Mouse (Mus musculus) spleen, adult 10 weeks (tissue): ENCODE measurements around the gene Krtap1-4. TPM values are rescaled to one million over a fixed set of nuclear protein-coding genes. Genes with fewer than 3 reads are reported as not detected.

Experiments used
- polyA plus RNA-seq: library from polyadenylated mRNA; stranded (reverse); fragments of 350-450 nt; fragmentation: Illumina TruSeq; extraction: RNeasy Lipid Tissue Mini Kit (QIAGEN cat#74804); gene quantifications from one replicate; pipeline ENCODE4 v1.2.3, GENCODE M21; 2015; ENCODE audit warnings: low replicate concordance; ENCODE audit not compliant: insufficient read depth

Krtap1-4 gene
- not detected for polyA plus RNA-seq

DNA sequence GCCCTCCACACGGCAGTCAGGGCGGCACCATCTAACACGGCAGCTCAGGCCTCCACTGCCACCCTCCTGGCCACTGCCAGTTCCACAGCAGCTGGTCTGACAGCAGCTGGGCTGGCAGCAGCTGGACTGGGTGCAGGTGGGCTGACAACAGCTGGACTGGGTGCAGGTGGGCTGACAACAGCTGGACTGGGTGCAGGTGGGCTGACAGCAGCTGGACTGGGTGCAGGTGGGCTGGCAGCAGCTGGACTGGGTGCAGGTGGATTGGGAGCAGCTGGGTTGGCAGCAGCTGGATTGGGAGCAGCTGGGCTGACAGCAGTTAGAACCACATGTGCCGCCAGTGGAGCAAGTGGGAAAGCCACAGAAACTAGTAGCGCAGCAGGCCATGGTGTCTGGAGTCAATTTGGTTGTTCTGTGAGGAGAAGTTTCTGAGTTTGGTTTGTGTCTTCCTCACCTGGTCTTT, at the start of gene Krtap1-4:
TSS of gene Krtap1-4 (minus strand) at position 410 of the 460 bp plus-strand sequence.

DNA sequence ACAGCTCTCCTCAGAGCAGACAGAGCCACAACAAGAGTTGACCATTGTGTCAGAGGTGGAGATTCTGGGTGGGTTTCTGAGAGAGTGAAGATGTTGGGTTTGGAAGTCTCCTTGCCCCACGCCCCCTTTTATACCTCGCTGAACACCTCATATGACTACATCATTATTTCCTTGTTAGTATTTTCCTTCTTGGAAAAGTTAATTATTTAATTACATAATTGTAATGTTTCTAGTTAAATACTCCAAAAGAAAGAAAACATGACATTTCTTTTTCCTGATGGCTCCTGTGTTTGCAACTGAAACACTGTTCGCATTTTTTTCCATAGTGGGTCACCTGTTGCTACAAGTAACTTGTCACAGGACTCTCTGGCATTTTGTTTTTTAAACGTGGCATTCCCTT, 44.7 kb upstream of the Krtap1-4 start, which contains the start of gene Krtap4-1:
TSS of gene Krtap4-1 (minus strand) at position 101 of the 400 bp plus-strand sequence.

DNA sequence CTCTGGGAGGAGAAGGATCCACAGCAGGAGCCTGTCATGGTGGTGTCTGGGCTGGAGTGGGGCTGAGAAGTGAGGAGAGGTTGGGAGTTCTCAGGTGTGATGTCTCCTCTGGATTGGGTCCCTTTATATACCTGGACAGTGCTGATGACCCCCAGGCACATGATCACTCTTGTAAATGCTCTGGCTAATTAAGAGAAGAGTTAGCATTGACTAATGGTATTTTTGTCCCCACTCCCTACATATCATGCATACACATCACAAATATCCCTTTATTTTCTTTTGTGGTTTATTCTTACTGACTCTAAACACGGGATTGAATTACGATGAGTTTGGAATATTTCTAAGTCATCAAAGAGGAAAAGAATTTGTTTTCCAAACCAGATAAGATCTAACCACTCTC, 36.9 kb upstream of the Krtap1-4 start, which contains the start of gene Gm11562:
TSS of gene Gm11562 (minus strand) at position 101 of the 400 bp plus-strand sequence.

DNA sequence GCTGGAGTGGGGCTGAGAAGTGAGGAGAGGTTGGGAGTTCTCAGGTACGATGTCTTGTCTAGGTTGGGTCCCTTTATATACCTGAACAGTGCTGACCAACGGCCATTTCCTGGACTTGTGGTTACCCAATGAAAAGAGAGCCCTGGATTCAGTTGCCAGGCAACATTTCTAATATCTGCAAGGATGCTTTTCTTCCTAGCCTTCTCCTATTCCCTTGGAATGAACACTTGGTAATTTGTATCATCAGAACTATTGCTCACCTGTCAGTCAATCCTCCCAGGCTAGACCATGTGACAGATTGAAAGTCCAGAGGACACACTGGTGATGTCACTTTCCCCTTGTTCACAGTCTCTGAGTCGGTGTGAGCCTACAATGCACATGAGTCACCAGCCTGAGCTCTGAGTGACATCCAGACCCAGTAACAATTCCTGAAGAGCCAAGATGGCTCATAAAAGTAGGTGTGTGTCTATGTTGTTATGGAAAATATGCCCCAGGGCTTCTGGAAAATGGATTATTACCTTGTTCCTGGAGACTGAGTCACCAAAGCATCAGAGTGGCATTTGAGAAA, 31.4 kb upstream of the Krtap1-4 start, which contains the start of gene Krtap2-4:
TSS of gene Krtap2-4 (minus strand) at position 51 of the 568 bp plus-strand sequence.

DNA sequence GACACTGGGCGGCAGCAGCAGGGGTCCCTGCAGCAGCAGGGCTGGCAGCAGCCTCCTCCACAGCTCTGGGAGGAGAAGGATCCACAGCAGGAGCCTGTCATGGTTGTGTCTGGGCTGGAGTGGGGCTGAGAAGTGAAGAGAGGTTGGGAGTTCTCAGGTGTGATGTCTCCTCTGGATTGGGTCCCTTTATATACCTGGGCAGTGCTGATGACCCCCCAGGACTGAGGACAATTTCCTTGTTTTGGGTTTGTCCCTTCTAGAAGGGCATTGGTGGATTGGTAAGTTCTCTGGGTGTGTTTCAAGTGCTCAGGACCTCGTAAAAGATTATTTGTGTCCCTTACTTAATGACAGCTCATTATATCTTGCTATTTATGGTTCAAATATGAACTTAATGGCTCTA, 26.6 kb upstream of the Krtap1-4 start, which contains the start of gene Gm11937:
TSS of gene Gm11937 (minus strand) at position 101 of the 400 bp plus-strand sequence.

DNA sequence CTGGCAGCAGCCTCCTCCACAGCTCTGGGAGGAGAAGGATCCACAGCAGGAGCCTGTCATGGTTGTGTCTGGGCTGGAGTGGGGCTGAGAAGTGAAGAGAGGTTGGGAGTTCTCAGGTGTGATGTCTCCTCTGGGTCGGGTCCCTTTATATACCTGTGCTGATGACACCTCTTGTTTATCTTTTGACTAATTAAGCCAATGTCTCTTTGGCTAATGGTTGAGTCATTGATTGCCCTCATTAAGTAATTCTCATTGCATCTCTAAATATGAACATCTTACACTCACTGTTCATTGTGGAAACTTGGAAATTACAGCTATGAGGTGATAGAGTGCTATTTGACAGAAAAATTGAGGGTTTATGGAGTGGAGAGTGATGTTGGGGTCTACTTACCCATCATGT, 19.8 kb upstream of the Krtap1-4 start, which contains the start of gene Gm11938:
TSS of gene Gm11938 (minus strand) at position 101 of the 400 bp plus-strand sequence.

DNA sequence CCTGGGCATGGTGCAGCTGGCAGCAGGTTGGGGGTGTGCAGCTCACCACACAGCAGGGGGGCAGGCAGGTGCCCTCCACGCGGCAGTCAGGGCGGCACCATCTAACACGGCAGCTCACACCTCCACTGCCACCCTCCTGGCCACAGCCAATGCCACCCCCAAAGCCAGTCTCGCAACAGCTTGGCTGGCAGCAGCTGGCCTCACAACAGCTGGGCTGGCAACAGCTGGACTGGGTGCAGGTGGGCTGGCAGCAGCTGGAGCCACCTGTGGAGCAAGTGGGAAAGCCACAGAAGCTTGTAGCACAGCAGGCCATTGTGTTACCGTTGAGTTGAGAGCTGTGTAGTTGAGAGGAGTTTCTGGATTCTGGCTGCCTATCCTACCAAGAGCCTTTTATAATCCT, 14.3 kb upstream of the Krtap1-4 start, which contains the start of gene Krtap9-3:
TSS of gene Krtap9-3 (minus strand) at position 364 of the 400 bp plus-strand sequence.

DNA sequence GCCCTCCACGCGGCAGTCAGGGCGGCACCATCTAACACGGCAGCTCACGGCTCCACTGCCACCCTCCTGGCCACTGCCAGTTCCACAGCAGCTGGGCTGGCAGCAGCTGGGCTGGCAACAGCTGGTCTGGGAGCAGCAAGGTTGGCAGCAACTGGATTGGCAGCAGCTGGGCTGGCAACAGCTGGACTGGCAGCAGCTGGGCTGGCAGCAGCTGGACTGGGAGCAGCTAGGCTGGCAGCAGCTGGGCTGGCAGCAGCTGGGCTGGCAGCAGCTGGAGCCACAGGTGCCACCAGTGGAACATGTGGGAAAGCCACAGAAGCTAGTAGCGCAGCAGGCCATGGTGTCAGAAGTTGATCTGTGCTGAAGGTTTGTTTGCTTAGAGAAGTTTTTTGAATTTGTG, 7.5 kb upstream of the Krtap1-4 start, which contains the start of gene Krtap1-3:
TSS of gene Krtap1-3 (minus strand) at position 359 of the 400 bp plus-strand sequence.

DNA sequence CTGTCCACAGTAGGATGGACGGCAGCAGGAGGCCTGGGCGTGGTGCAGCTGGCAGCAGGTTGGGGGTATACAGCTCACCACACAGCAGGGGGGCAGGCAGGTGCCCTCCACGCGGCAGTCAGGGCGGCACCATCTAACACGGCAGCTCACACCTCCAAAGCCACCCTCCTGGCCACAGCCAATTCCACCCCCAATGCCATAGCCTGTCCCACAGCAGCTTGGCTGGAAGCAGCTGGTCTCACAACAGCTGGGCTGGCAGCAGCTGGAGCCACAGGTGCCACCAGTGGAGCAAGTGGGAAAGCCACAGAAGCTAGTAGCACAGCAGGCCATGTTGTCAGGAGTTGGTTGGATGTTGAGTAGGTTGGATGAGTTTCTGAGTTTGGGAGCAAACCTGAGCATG, 2.8 kb downstream of the Krtap1-4 start, which contains the start of gene Krtap1-5:
TSS of gene Krtap1-5 (minus strand) at position 381 of the 400 bp plus-strand sequence.

DNA sequence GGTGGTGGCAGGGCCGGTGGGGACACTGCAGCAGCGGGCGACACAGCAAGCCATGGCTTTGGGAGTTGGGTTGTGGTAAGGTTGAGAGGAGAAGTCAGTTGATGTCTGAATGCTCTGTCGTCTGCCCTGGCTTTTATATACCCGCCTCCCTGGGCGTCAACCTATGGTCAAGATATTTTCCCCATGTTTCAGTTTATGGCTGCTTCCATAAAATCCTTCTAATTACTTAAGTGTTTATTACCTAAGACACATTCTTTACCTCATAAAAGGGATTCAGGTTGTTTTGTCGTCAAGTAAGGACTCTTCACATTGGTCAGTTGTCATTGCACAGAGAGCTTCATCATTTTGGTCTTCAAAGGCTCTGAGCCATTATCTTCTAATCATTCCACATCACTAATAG, 16.9 kb downstream of the Krtap1-4 start, which contains the start of gene Krtap3-1:
TSS of gene Krtap3-1 (minus strand) at position 101 of the 400 bp plus-strand sequence.

DNA sequence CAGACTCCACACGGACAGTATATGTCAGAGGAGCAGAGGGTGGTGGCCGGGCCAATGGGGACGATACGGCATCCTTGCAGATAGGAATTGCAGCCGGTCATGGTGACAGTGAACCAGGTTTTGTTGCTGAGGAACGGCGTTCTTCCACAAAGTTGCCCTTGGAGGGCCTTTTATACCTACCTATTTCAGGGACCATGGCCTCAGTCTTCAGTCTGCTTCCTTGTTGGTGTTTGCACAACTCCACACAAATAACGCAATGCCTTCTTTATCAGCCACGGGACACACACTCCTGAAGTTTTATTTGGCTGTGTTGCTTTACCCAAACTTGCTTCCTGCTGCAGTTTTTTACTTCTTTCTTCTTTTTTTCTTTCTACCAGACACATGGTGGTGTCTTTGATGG, 24.1 kb downstream of the Krtap1-4 start, which contains the start of gene Gm11939:
TSS of gene Gm11939 (minus strand) at position 101 of the 400 bp plus-strand sequence.

DNA sequence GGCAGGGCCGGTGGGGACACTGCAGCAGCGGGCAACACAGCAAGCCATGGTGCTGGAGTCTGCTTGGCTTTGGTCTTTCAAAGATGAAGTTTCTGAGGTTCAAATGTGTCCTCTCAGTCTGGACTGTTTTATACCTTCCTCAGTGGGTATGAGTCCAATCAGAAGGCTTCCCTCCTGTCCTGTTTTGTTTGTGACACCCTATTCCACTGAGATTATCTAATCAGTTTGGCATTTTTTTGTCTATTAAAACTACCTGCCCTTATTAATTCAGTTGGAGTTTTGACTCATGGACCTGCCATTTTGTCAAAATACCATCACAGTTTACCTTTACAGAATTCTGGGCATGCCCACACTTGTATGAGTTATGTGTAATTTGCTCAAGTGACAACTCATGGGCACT, 26.7 kb downstream of the Krtap1-4 start, which contains the start of gene Krtap3-2:
TSS of gene Krtap3-2 (minus strand) at position 101 of the 400 bp plus-strand sequence.

DNA sequence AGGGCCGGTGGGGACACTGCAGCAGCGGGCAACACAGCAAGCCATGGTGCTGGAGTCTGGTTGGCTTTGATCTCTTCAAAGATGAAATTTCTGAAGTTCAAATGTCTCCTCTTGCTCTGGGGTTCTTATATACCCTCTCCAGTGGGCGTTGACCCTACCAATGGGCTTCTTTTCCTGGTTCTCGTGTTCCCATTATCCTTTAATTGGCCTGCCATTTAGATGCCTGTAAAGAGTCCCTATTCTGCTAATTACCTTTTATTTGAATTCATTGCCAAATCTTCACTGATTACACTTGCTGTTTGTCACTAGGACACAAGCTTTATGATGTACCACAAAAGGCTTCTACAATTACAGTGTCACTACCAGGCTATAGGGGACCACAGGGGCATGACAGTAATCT, 32.7 kb downstream of the Krtap1-4 start, which contains the start of gene Krtap3-3:
TSS of gene Krtap3-3 (minus strand) at position 101 of the 400 bp plus-strand sequence.

Other genes with a start within 250 kb of the Krtap1-4 start
- not detected for gene Krt26, start 245.7 kb downstream of the Krtap1-4 start, polyA plus RNA-seq
- not detected for gene Krt27, start 232.6 kb downstream of the Krtap1-4 start, polyA plus RNA-seq
- not detected for gene Krt28, start 208.8 kb downstream of the Krtap1-4 start, polyA plus RNA-seq
- 6.0 TPM for gene Krt10, start 194.3 kb downstream of the Krtap1-4 start, polyA plus RNA-seq
- gene Krt12, start 161.4 kb downstream of the Krtap1-4 start, polyA plus RNA-seq: not detected
- 1.9 TPM for gene Krt20, start 145.5 kb downstream of the Krtap1-4 start, polyA plus RNA-seq
- gene Krt23, start 90.5 kb downstream of the Krtap1-4 start, polyA plus RNA-seq: not detected
- gene Krt39, start 62.3 kb downstream of the Krtap1-4 start, polyA plus RNA-seq: not detected
- not detected for gene Krt40, start 40.5 kb downstream of the Krtap1-4 start, polyA plus RNA-seq
- not detected for gene Krtap3-3, start 32.8 kb downstream of the Krtap1-4 start, polyA plus RNA-seq
- gene Krtap3-2, start 26.8 kb downstream of the Krtap1-4 start, polyA plus RNA-seq: not detected
- gene Gm11939, start 24.2 kb downstream of the Krtap1-4 start, polyA plus RNA-seq: not detected
- gene Krtap3-1, start 17.0 kb downstream of the Krtap1-4 start, polyA plus RNA-seq: not detected
- gene Krtap1-5, start 2.6 kb downstream of the Krtap1-4 start, polyA plus RNA-seq: not detected
- not detected for gene Krtap1-3, start 7.7 kb upstream of the Krtap1-4 start, polyA plus RNA-seq
- not detected for gene Krtap9-3, start 14.5 kb upstream of the Krtap1-4 start, polyA plus RNA-seq
- not detected for gene Gm11938, start 19.7 kb upstream of the Krtap1-4 start, polyA plus RNA-seq
- not detected for gene Gm11937, start 26.5 kb upstream of the Krtap1-4 start, polyA plus RNA-seq
- gene Krtap2-4, start 31.2 kb upstream of the Krtap1-4 start, polyA plus RNA-seq: not detected
- gene Gm11562, start 36.8 kb upstream of the Krtap1-4 start, polyA plus RNA-seq: not detected
- not detected for gene Krtap4-1, start 44.6 kb upstream of the Krtap1-4 start, polyA plus RNA-seq
- gene Krtap4-2, start 51.4 kb upstream of the Krtap1-4 start, polyA plus RNA-seq: not detected
- gene Krtap4-7, start 60.4 kb upstream of the Krtap1-4 start, polyA plus RNA-seq: not detected
- not detected for gene Gm11555, start 66.6 kb upstream of the Krtap1-4 start, polyA plus RNA-seq
- not detected for gene Gm11563, start 75.3 kb upstream of the Krtap1-4 start, polyA plus RNA-seq
- not detected for gene Krtap4-6, start 82.3 kb upstream of the Krtap1-4 start, polyA plus RNA-seq
- gene Gm14190, start 107.1 kb upstream of the Krtap1-4 start, polyA plus RNA-seq: not detected
- not detected for gene Gm14180, start 150.6 kb upstream of the Krtap1-4 start, polyA plus RNA-seq
- not detected for gene Gm11595, start 189.3 kb upstream of the Krtap1-4 start, polyA plus RNA-seq
- not detected for gene Krtap4-8, start 197.1 kb upstream of the Krtap1-4 start, polyA plus RNA-seq
- gene Krtap4-9, start 201.5 kb upstream of the Krtap1-4 start, polyA plus RNA-seq: not detected
- gene Gm11596, start 209.8 kb upstream of the Krtap1-4 start, polyA plus RNA-seq: not detected
- not detected for gene Gm11569, start 215.3 kb upstream of the Krtap1-4 start, polyA plus RNA-seq
- not detected for gene Gm11554, start 220.8 kb upstream of the Krtap1-4 start, polyA plus RNA-seq
- gene Krtap4-13, start 226.2 kb upstream of the Krtap1-4 start, polyA plus RNA-seq: not detected
- not detected for gene Gm11564, start 232.0 kb upstream of the Krtap1-4 start, polyA plus RNA-seq